Mouse (Mus musculus): Measurements from ENCODE around the gene Samd4b.

- TF ChIP-seq CTCF (IDR thresholded peaks at IDR 0.05 in 2 of 3, conservative IDR thresholded peaks at IDR 0.05 in 1 of 3; ENCODE audit: control insufficient read depth in 1 of 3, insufficient read depth in 1 of 3, low read depth in 2 of 3, low read length in 3 of 3, poor library complexity in 1 of 3, severe bottlenecking in 1 of 3) (no peak), MAFK (IDR thresholded peaks at IDR 0.05; ENCODE audit: borderline replicate concordance, low read depth, low read length) (no peak), NRF1 (IDR thresholded peaks at IDR 0.05; ENCODE audit: insufficient read depth, low read depth, low read length, poor library complexity, severe bottlenecking) (no peak), ELF1 (IDR thresholded peaks at IDR 0.05; ENCODE audit: low read depth, low read length) (no peak), CHD2 (IDR thresholded peaks at IDR 0.05; ENCODE audit: low read length) (no peak), MEF2A (IDR thresholded peaks at IDR 0.05; ENCODE audit: extremely low read depth, insufficient replicate concordance, low read depth, low read length, poor library complexity, severe bottlenecking) (no peak)
Measured at GRCm38 (mm10) chr7:28427738-28428137, 170.2 kb downstream of the Samd4b start.

All from MEL (cell line).